Comparison of ENCODE assay signal across 17 mouse cellular contexts in the genomic region with DNA sequence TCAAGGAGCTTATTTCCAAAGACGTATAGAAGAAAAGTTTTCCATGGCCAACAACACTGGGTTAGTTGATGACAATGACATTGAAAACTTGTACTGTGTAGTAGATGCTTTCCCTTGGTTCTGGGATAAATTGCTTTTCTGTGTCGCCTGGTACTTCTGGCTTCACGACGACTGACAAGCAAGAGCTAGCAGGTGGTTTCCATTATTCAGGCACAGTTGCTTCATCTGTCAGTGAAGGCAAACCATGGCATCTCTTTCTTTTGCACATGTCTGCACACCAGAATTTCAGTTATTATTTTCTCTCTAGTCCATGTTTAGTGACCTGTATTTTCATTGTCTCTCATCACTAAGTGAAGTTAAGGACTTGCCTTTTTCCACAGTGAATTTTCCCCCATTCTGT.
DNase-seq lines count a peak whose midpoint lies in the region; ATAC-seq and TF ChIP-seq lines count a peak whose summit lies in the region.
"Had no signal": no experiment of that assay in that cellular context is flagged by ENCODE, and none has a peak within 500 bp of the region (broad histone marks: within the 10 kb centered on the region; RNA-seq: fewer than 3 reads in every experiment).

No protein-coding gene starts in this region.

- no peak for TF ChIP-seq POLR2A in brain, embryonic 14.5 days (IDR thresholded peaks at IDR 0.05; ENCODE audit: borderline replicate concordance, extremely low read depth, insufficient read depth, insufficient read length, poor library complexity, severe bottlenecking)

- H3K9me3 ChIP-seq in embryonic facial prominence, embryonic 14.5 days (ENCODE audit: control insufficient read depth, low read length), result no peaks in the 10 kb centered on the region
- H3K9me3 ChIP-seq in embryonic facial prominence, embryonic 10.5 days, result no peaks in the 10 kb centered on the region
- H3K9me3 ChIP-seq: embryonic facial prominence, embryonic 13.5 days; forebrain, embryonic 13.5 days; forebrain, embryonic 15.5 days had no signal

- H3K9ac ChIP-seq in embryonic facial prominence, embryonic 14.5 days (ENCODE audit: low read depth, low read length), result no peak overlapping the region
- H3K9ac ChIP-seq: embryonic facial prominence, embryonic 13.5 days; forebrain, embryonic 13.5 days; forebrain, embryonic 15.5 days had no signal

- DNase-seq in embryonic facial prominence, embryonic 14.5 days (ENCODE audit: low spot score), result peak; percentile 31
- DNase-seq in embryonic facial prominence, embryonic 10.5 days (ENCODE audit: low spot score), result no peak
- peak in 1 of 2 experiments; percentile 19 for DNase-seq in layer of hippocampus, adult 2 months (ENCODE audit: low spot score in 2 of 2)
- no peak for DNase-seq in layer of hippocampus, adult 11-12 months (ENCODE audit: low spot score)
- DNase-seq in brain, embryonic 14.5 days (ENCODE audit: low read depth), result peak; percentile 15
- DNase-seq in spleen, postnatal 36 days (ENCODE audit: low spot score in 2 of 2), result no peak
- DNase-seq: adrenal gland, adult 2 months; adrenal gland, postnatal 10 days; adrenal gland, postnatal 25 days; cerebellum, adult 11-12 months; cerebellum, adult 2 months; cerebellum, adult 9-10 months; cerebellum, postnatal 10 days; cerebellum, postnatal 25 days had no signal

- no peak overlapping the region for H3K27ac ChIP-seq in embryonic facial prominence, embryonic 14.5 days (replicated peaks; ENCODE audit: low read depth, low read length)
- H3K27ac ChIP-seq in embryonic facial prominence, embryonic 10.5 days (replicated peaks), result no peak overlapping the region
- H3K27ac ChIP-seq in layer of hippocampus, adult 2 months, result peak overlapping the region; percentile 63
- H3K27ac ChIP-seq: embryonic facial prominence, embryonic 13.5 days; forebrain, embryonic 13.5 days; forebrain, embryonic 15.5 days had no signal

- no peaks in the 10 kb centered on the region for H3K27me3 ChIP-seq in embryonic facial prominence, embryonic 14.5 days (replicated peaks; ENCODE audit: control insufficient read depth, insufficient read depth, low read length)
- no peaks in the 10 kb centered on the region for H3K27me3 ChIP-seq in embryonic facial prominence, embryonic 10.5 days (replicated peaks; ENCODE audit: low read depth, poor library complexity, severe bottlenecking)
- H3K27me3 ChIP-seq: embryonic facial prominence, embryonic 13.5 days; forebrain, embryonic 13.5 days; forebrain, embryonic 15.5 days had no signal

- ATAC-seq in embryonic facial prominence, embryonic 14.5 days (ENCODE audit: low read depth), result no peak
- ATAC-seq: forebrain, embryonic 13.5 days had no signal

- H3K4me2 ChIP-seq in embryonic facial prominence, embryonic 14.5 days (ENCODE audit: low read depth, low read length), result no peak overlapping the region
- H3K4me2 ChIP-seq: embryonic facial prominence, embryonic 13.5 days; forebrain, embryonic 13.5 days; forebrain, embryonic 15.5 days had no signal

- 38% methylated on average over 4 of the region's 4 CpGs for WGBS in embryonic facial prominence, embryonic 14.5 days
- WGBS in embryonic facial prominence, embryonic 10.5 days, result 56% methylated on average over 4 of the region's 4 CpGs

- no peak for TF ChIP-seq CTCF in layer of hippocampus, adult 2 months (conservative IDR thresholded peaks at IDR 0.05)
- TF ChIP-seq CTCF in brain, embryonic 14.5 days (IDR thresholded peaks at IDR 0.05; ENCODE audit: borderline replicate concordance, extremely low read depth, insufficient read depth, insufficient read length), result no peak

- no peak overlapping the region for H3K4me3 ChIP-seq in embryonic facial prominence, embryonic 14.5 days (ENCODE audit: low read depth, low read length)
- no peak overlapping the region for H3K4me3 ChIP-seq in embryonic facial prominence, embryonic 10.5 days
- H3K4me3 ChIP-seq in layer of hippocampus, adult 2 months, result no peak overlapping the region
- H3K4me3 ChIP-seq: embryonic facial prominence, embryonic 13.5 days; forebrain, embryonic 13.5 days; forebrain, embryonic 15.5 days had no signal

- H3K36me3 ChIP-seq in embryonic facial prominence, embryonic 14.5 days (ENCODE audit: control insufficient read depth, insufficient read depth, low read length), result no peaks in the 10 kb centered on the region
- H3K36me3 ChIP-seq in embryonic facial prominence, embryonic 10.5 days (replicated peaks), result no peaks in the 10 kb centered on the region
- H3K36me3 ChIP-seq: embryonic facial prominence, embryonic 13.5 days; forebrain, embryonic 15.5 days had no signal

- H3K4me1 ChIP-seq in embryonic facial prominence, embryonic 14.5 days (ENCODE audit: control insufficient read depth, insufficient read depth, low read length), result no peaks in the 10 kb centered on the region
- H3K4me1 ChIP-seq in embryonic facial prominence, embryonic 10.5 days, result peaks cover 3% of the 10 kb centered on the region; the same call in 1 of the 2 replicates
- H3K4me1 ChIP-seq: embryonic facial prominence, embryonic 13.5 days; forebrain, embryonic 13.5 days had no signal

Comparison
In these comparisons a context has a peak if more than half of its experiments do, and no peak if none do; other contexts are left out.
1. DNase-seq: peak in embryonic facial prominence, embryonic 14.5 days (single experiment) and brain, embryonic 14.5 days (single experiment); none in embryonic facial prominence, embryonic 10.5 days (single experiment), layer of hippocampus, adult 11-12 months (single experiment) and spleen, postnatal 36 days (0 of 2).